In the genomic region with DNA sequence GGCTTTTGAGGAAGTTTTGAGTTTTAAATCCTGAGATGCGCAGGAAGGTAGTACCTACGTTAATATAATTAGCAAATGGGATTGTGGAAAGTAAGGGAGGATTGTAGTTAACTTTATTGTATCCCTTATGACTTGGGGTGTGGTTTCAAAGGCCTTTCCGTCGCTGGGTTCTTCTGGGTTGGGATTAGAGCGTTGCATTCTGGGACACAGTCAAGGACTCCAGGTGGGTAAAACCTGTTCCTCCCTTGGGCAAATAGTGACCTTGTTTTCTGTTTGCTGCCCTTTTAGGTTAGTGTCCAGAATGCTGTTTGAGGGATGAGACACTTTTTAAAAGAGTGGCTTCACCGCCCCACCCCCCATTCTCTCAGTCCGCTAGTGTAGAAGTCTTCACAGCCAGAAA, we compare ENCODE assay signal across 8 mouse cellular contexts. TPM values are rescaled to one million over a fixed set of nuclear protein-coding genes. Genes with fewer than 3 reads are reported as not detected.
A peak's percentile ranks its signal among the peaks of the same experiment; 100 is the strongest.
DNase-seq lines count a peak whose midpoint lies in the region; ATAC-seq and TF ChIP-seq lines count a peak whose summit lies in the region.

No protein-coding gene starts in this region.

- no peak for TF ChIP-seq CTCF in gastrocnemius, adult 2 months (IDR thresholded peaks at IDR 0.05)

- intact Hi-C loops in gastrocnemius, adult 2 months (cut with DNase I), result no loop called here

- no peak for DNase-seq in gastrocnemius, adult 2 months
- no peak for DNase-seq in gastrocnemius, postnatal 25 days
- peak; percentile 23 for DNase-seq in NIH3T3 (ENCODE audit: low read depth)
- DNase-seq in left cerebral cortex, adult 18-20 months (ENCODE audit: low spot score in 2 of 2), result no peak
- no peak for DNase-seq in ovary, postnatal 36 days (ENCODE audit: low spot score)

- H3K9me3 ChIP-seq in forebrain, embryonic 16.5 days (ENCODE audit: control insufficient read depth, low read length), result no peaks in the 10 kb centered on the region
- no peaks in the 10 kb centered on the region for H3K9me3 ChIP-seq in limb, embryonic 12.5 days
- H3K9me3 ChIP-seq in neural tube, embryonic 13.5 days, result no peaks in the 10 kb centered on the region

- H3K27me3 ChIP-seq in forebrain, embryonic 16.5 days (replicated peaks; ENCODE audit: control insufficient read depth, insufficient read depth, low read length), result no peaks in the 10 kb centered on the region
- no peaks in the 10 kb centered on the region for H3K27me3 ChIP-seq in limb, embryonic 12.5 days
- no peaks in the 10 kb centered on the region for H3K27me3 ChIP-seq in neural tube, embryonic 13.5 days

- under 1% methylated on average over 7 of the region's 7 CpGs for WGBS in forebrain, embryonic 16.5 days
- WGBS in limb, embryonic 12.5 days, result 2% methylated on average over 7 of the region's 7 CpGs
- 1% methylated on average over 7 of the region's 7 CpGs for WGBS in neural tube, embryonic 13.5 days

- peak overlapping the region; percentile 91 for H3K4me2 ChIP-seq in forebrain, embryonic 16.5 days (ENCODE audit: low read length)
- peak overlapping the region; percentile 63 for H3K4me2 ChIP-seq in limb, embryonic 12.5 days
- H3K4me2 ChIP-seq in neural tube, embryonic 13.5 days, result peak overlapping the region; percentile 91

- ATAC-seq in forebrain, embryonic 16.5 days, result no peak
- ATAC-seq in limb, embryonic 12.5 days (ENCODE audit: insufficient number of reproducible peaks, insufficient read depth, low FRiP score, low TSS enrichment, low read depth), result no peak
- ATAC-seq in neural tube, embryonic 13.5 days (ENCODE audit: low read depth), result no peak

- H3K4me1 ChIP-seq in forebrain, embryonic 16.5 days (replicated peaks; ENCODE audit: control insufficient read depth, insufficient read depth, low read length), result peaks cover 14% of the 10 kb centered on the region
- H3K4me1 ChIP-seq in limb, embryonic 12.5 days (replicated peaks), result peaks cover 25% of the 10 kb centered on the region
- peaks cover 26% of the 10 kb centered on the region for H3K4me1 ChIP-seq in neural tube, embryonic 13.5 days (replicated peaks)

- H3K9ac ChIP-seq in forebrain, embryonic 16.5 days (replicated peaks; ENCODE audit: low read depth, low read length), result peak overlapping the region; percentile 55
- H3K9ac ChIP-seq in limb, embryonic 12.5 days (replicated peaks), result peak overlapping the region; percentile 92
- peak overlapping the region; percentile 76 for H3K9ac ChIP-seq in neural tube, embryonic 13.5 days

- H3K36me3 ChIP-seq in forebrain, embryonic 16.5 days (ENCODE audit: control insufficient read depth, insufficient read depth), result no peaks in the 10 kb centered on the region
- 0 out of 2 replicates have a peak, but pooled peaks cover 7% of the 10 kb centered on the region for H3K36me3 ChIP-seq in limb, embryonic 12.5 days
- no peaks in the 10 kb centered on the region for H3K36me3 ChIP-seq in neural tube, embryonic 13.5 days

- peak overlapping the region; percentile 94 for H3K4me3 ChIP-seq in gastrocnemius, adult 2 months
- H3K4me3 ChIP-seq in forebrain, embryonic 16.5 days (replicated peaks; ENCODE audit: low read length), result peak overlapping the region; percentile 78
- peak overlapping the region; percentile 76 for H3K4me3 ChIP-seq in limb, embryonic 12.5 days (replicated peaks)
- peak overlapping the region; percentile 74 for H3K4me3 ChIP-seq in neural tube, embryonic 13.5 days

- H3K27ac ChIP-seq in gastrocnemius, adult 2 months, result no peak overlapping the region
- no peak overlapping the region for H3K27ac ChIP-seq in forebrain, embryonic 16.5 days (ENCODE audit: low read length)
- peak overlapping the region; percentile 86 for H3K27ac ChIP-seq in limb, embryonic 12.5 days
- no peak overlapping the region for H3K27ac ChIP-seq in neural tube, embryonic 13.5 days (replicated peaks)

RNA-seq across cellular contexts. Expression of a gene that starts 0.8 kb away (rescaled TPM):
- total RNA-seq in gastrocnemius, adult 2 months (2021), result not detected
- total RNA-seq in gastrocnemius, postnatal 25 days (2021), result 1 to 10 TPM in 1 of 2 experiments, not detected in 1; 1.8 TPM
- 97.5 and 118 TPM in 2 replicates for polyA plus RNA-seq in forebrain, embryonic 16.5 days (2015; fragmentation: Nextera tagmentation; extraction: Ambion mirVana)
- 351 and 364 TPM in 2 replicates for polyA plus RNA-seq in limb, embryonic 12.5 days (2016; fragmentation: Nextera tagmentation; extraction: Ambion mirVana)
- 62.6 and 81.4 TPM in 2 replicates for polyA plus RNA-seq in neural tube, embryonic 13.5 days (2015; fragmentation: Nextera tagmentation; extraction: Ambion mirVana)
- 1 to 10 TPM; 3.0 to 3.4 TPM for total RNA-seq in left cerebral cortex, adult 18-20 months (2021)

RNA-seq across cellular contexts. Expression of a gene that starts 5.6 kb away (rescaled TPM):
- total RNA-seq in gastrocnemius, adult 2 months (2021), result 10 to 100 TPM; 11.1 to 11.7 TPM
- 10 to 100 TPM in 1 of 2 experiments, 1 to 10 TPM in 1; 8.7 to 11.4 TPM for total RNA-seq in gastrocnemius, postnatal 25 days (2021)
- polyA plus RNA-seq in forebrain, embryonic 16.5 days (2015; fragmentation: Nextera tagmentation; extraction: Ambion mirVana), result 31.2 and 40.0 TPM in 2 replicates
- polyA plus RNA-seq in limb, embryonic 12.5 days (2016; fragmentation: Nextera tagmentation; extraction: Ambion mirVana), result 26.5 and 29.4 TPM in 2 replicates
- polyA plus RNA-seq in neural tube, embryonic 13.5 days (2015; fragmentation: Nextera tagmentation; extraction: Ambion mirVana), result 30.4 and 38.1 TPM in 2 replicates
- 10 to 100 TPM; 19.0 to 19.4 TPM for total RNA-seq in left cerebral cortex, adult 18-20 months (2021)
